Mouse (Mus musculus) right cerebral cortex, postnatal 4 days (tissue): ENCODE measurements around the gene Hoxb8.

Experiments used
- DNase-seq: peaks from one replicate; pipeline ENCODE4 v3.0.0-alpha.2; 2022

Hoxb8 gene

GRCm38 (mm10) chr11:96317608-96318367 lies 36.1 kb downstream of the Hoxb8 start, which contains the start of gene Hoxb4:
Gene Hoxb4 (plus strand): TSS chr11:96318267.
- DNase-seq, result no peak

DNA sequence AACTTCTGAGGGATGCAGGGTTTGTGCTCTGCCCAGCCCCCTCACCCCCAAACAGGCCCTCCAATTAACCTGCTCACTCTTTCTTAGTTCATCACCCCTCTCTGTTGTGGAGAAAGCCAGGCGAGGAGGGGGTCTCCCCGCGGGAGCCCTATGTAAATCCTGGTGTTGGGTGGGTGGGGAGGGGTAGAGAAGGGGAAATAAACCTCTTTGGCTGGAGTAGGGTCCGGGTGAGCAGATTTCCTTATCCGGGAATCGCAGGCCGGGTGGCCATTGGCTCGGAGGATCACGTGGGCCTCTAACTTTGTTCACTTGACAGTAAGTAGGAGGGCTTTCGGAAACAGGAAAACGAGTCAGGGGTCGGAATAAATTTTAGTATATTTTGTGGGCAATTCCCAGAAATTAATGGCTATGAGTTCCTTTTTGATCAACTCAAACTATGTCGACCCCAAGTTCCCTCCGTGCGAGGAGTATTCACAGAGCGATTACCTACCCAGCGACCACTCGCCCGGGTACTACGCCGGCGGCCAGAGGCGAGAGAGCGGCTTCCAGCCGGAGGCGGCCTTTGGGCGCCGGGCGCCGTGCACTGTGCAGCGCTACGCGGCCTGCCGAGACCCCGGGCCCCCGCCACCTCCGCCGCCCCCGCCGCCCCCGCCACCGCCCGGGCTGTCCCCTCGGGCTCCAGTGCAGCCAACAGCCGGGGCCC lies 36.8 kb downstream of the Hoxb8 start:
- no peak for DNase-seq

DNA sequence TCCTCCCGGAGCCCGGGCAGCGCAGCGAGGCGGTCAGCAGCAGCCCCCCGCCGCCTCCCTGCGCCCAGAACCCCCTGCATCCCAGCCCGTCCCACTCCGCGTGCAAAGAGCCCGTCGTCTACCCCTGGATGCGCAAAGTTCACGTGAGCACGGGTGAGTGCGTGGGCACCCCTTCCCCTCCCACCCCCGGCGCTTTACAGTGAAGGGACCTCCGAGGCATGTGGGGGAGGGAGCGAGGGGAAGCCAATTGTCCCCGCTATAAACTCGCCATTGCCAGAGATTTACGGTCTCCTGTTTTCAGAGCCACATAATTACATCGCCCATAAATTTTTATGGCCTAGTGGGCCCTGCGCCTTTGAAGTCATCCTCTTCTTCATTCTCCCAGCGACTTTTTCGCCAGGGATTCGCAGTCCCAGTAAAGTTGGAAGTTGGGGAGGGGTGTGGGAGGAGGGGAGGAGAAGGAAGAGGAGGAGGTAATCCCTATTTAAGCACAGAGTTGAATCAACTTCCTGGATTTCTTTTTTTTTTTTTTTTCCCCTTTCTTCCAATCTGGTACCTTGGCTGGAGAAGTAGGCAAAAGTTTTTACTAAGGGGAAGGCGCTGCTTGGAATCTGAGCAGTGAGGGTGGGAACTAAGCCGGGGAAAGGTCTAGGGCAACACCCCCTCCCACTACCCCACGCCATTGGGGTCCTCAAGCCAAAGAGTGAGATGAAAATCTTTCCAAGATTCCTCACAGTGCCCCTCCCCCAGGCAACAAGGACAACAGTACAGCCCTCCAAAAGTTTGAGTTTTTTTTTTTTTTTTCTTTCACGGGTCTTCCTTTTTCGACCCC lies 37.6 kb downstream of the Hoxb8 start:
- DNase-seq, result no peak

DNA sequence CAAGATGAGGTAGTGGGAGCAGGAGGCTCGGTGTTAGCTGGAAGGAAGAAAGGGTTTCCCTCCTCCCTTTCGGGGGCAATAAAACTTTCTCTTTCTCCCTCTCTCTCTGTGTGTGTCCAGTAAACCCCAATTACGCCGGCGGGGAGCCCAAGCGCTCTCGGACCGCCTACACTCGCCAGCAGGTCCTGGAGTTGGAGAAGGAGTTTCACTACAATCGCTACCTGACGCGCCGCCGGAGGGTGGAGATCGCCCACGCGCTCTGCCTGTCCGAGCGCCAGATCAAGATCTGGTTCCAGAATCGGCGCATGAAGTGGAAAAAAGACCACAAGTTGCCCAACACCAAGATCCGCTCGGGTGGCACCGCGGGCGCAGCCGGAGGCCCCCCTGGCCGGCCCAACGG lies 38.2 kb downstream of the Hoxb8 start:
- DNase-seq, result no peak

DNA sequence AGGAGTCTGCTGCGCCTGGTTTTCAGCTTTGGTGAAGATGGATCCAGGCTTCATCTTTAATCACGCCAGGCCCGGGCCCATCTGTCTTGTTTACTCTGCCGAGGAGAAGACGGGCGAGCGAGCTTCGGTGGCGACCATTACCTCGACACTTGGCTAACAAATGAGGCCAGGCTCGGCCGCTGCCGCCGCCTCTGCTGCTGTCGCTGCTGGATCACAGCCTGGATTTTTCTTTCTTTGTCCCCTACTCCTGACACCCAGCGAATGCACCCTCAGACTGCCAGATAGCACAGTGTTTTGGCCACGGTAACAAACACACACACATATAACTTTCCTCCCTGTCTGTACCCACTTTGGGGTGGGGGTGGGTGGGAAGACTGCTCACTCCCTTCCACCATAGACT lies 39.0 kb downstream of the Hoxb8 start:
- no peak for DNase-seq

DNA sequence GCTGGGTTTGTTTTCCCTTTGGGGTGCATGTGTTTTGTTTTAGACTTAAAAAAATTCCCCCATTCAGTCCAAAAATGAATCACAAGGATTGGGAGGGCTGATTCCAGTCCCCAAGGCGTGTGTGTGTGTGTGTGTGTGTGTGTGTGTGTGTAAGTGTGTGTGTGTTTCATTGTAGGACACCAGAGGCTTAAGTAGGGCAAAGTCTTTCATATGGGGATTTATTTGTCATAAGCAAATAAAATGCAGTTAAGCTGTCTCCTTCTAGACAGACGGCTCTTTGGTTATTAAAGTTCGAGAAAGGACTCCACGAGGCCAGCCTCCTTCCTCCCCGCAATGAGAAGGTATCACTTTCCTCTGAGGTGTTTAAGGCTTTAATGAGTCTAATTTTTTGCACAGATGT lies 40.1 kb downstream of the Hoxb8 start:
- DNase-seq, result no peak

DNA sequence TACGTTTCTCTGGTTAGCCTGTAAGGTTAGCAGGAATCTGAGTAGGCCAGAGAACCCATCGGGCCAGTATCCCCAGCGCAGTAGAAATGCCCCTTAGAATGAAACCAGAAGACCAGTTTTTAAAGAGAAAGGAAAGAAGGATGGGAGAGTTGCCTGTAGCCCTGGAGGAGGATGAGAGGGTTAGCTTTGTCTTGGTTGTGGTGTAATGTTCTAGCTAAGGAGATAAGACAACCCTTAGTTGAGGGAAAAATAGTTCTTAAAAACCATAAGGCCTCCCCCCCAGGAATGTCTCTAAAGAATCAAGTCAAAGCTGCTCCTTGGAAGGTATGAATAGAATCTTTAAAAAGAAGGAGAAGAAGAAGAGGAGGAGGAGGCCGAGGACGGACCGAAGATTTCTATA lies 41.0 kb downstream of the Hoxb8 start:
- DNase-seq, result no peak

GRCm38 (mm10) chr11:96323154-96323553 lies 41.4 kb downstream of the Hoxb8 start, which contains the start of gene Hoxb3:
Gene Hoxb3 (plus strand): TSS chr11:96323326.
- no peak for DNase-seq

- no peak for DNase-seq
Measured at GRCm38 (mm10) chr11:96324125-96324524, 42.4 kb downstream of the Hoxb8 start.

DNA sequence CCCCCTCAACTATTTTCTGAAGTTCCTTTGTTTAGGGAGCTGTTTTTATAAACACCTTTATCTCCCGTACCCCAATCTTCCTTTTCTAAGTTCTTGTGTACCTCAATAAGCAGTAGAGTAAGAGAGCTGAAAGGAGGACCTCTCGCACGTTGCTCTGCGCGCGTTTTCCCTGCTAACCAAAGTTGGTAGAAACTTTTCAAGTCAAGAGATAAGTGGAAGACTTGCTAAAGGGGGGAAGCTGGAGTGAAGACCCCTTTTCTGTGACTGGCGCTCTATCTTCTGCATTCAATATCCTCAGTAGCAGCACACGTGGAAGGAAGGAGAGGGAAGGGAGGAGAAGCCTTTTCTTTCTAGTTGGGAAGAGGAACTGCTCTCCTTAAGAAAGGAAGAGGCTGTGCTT lies 43.3 kb downstream of the Hoxb8 start:
- DNase-seq, result no peak

DNA sequence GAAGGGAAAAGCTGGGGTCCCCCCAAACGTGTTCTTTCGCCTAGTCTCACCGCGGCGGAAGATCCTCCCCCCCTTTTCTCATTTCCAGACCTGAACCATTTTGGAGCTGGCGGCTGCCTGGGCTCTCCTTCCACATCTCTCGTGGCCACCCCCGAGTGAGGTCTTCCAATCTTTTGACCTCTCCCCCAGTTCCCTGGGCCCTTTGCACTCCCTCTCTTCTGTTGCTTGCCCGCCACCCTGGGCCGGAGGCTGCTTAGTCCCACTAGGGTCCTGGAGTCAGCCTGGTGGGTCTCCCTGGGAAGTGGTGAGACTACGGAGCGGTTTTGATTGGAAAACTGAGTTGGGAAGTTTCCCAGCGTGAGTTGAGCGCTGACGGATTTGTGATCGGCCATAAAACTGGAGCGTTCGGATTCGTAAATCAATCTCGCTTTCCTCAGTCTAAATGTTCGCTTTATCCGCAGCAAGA lies 44.1 kb downstream of the Hoxb8 start:
- no peak for DNase-seq

DNA sequence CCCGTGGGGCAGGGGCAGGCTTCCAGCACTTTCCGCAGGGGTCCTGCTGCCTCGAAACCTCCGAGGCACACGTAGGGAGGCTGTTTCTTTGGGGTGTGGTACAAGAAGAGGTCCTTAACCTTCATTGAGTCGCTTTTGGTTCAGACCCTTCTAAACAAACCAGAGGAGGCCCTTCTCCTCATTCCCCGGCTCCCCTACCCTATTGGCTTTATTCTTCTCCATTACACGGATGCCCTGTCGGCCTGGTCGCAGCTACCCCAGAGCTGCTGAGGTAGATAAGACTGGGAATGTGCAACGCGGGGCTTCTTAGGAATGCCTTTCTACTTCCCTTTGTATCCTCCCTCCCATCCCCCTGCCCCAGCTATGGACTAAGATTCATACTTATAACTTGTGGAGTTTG lies 45.0 kb downstream of the Hoxb8 start:
- no peak for DNase-seq

DNA sequence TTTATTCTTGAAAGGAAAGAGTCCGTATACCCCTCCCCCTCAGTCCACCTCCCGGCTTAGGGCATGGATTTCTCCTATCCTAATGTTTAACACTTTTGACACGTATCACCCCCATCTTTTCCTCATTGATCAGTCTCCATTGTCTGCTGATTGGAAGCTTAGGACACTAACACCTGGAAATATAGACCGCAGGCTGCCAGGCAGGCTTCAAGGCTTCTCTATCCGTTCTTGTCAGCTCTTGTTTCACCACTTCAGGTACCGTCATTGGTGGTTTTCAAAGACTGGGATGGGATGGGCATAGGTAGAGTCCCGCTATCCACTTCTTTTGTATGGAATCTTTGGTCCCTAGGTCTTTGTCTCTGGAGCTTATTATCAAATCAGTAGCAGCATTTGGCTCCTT lies 45.4 kb downstream of the Hoxb8 start:
- no peak for DNase-seq

- DNase-seq, result no peak
Measured at GRCm38 (mm10) chr11:96327750-96328149, 46.0 kb downstream of the Hoxb8 start.

DNA sequence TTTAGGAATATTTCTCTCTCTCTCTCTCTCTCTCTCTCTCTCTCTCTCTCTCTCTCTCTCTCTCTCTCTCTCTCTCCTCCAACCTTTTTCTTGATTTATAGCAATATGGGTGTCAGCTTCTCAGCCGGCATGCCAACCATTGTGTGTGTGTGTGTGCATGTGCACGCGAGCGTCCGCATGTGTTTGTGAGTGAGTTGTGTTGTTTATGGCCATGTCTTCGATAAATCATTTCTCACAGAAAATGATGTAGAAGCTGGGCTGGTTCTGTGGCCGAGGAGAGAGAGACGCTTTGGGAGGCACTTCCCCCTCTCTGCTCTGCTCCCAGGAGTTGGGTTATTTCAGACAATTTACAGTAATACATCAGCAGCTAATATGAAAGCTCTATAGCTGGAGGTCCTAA lies 46.9 kb downstream of the Hoxb8 start:
- DNase-seq, result no peak

GRCm38 (mm10) chr11:96332105-96332504 lies 50.4 kb downstream of the Hoxb8 start:
- DNase-seq, result no peak

DNA sequence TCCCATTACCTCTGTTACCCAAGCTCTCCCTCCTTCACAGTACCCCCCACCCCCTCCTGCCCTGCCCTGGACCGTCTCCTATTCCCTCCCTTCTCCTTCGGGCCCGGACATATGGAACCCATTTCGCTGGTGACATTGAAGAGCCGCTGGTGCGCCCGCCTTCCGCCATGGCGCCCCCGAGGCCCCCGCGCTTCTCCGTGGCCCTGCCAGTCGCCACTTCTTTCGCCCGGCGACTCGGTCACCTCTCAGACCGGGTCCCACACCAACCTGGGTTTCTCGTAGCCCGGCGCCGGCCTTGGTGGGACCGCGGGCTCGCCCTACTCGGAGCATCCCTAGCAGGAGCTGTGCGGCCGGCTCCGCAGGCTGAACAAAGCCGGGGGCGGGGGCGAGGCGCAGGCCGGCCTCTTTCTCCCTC lies 50.9 kb downstream of the Hoxb8 start:
- DNase-seq, result no peak

- DNase-seq, result no peak
Measured at GRCm38 (mm10) chr11:96333241-96334001, 51.7 kb downstream of the Hoxb8 start.

- no peak for DNase-seq
Measured at GRCm38 (mm10) chr11:96334002-96334364, 52.3 kb downstream of the Hoxb8 start.
